Mouse (Mus musculus) Patski (cell line): ENCODE measurements at regions not wholly inside any gene's neighbourhood (a gene's known extent, or its start where the extent isn't known, plus 50 kb on each side); places are given as distances from the start of the nearest gene placed in this dataset.
A peak's percentile ranks its signal among the peaks of the same experiment; 100 is the strongest.

Source experiments
- ATAC-seq: fragments of 100-300 bp; one replicate; pipeline ENCODE4 v1.8.0; 2021
- CTCF ChIA-PET: fragments of 350-600 bp; sonication (Branson Sonifier 250); formaldehyde crosslinking; loops from one replicate; lab custom pipeline; 2022; ENCODE audit warnings: inconsistent platforms; lab: Charles Lee
- POLR2A ChIA-PET: fragments of 350-600 bp; sonication (Branson Sonifier 250); formaldehyde crosslinking; loops from one replicate; lab custom pipeline; 2022; ENCODE audit warnings: antibody characterized with exemption, inconsistent platforms; lab: Charles Lee
- DNase-seq: peaks from one replicate; pipeline ENCODE4 v3.0.0-alpha.2; 2011; ENCODE audit warnings: low read depth, low spot score
- H3K27me3 ChIP-seq: fragments of 371-371 bp; one replicate; pipeline ENCODE4 v1.5.1; 2021
- CTCF ChIP-seq: fragments of 100-300 bp; IDR thresholded peaks from one replicate; pipeline ENCODE4 v1.5.1; 2021
- in situ Hi-C: fragments of 300-500 bp; cut with MboI; formaldehyde crosslinking; loops from 3 replicates; pipeline ENCODE4 v1.11.1; 2018; ENCODE audit warnings: low pct_unique_long_range_greater_than_20kb, mixed read lengths

DNA sequence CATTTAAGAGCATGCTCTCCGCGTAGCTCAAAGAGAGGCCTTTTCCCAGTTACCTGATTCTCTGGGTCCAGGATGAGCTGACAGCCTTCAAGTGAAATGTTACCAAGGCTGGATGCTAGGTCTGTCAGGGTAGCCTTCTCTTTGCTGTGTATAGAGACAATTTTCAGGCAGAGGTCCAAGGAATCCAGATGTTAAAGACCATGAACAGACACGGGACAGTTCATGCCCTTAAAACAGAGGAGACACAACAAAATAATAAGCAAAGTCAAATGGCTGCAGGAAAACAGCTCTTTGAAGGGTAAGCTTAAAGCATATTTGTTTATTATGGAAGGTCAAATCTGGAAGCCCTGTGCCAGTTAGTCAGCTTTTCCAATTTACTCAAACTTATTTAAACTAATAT is 352.8 kb downstream of the Rnd3 start:
- H3K27me3 ChIP-seq, result no peaks in the 10 kb centered on the region
- in situ Hi-C loops, result no loop called here
- TF ChIP-seq CTCF, result no peak
- no peak for ATAC-seq
- POLR2A ChIA-PET, result interaction anchor here (0.6 kb wide), 1 partner anchor 17 kb away, joined by 3 read pairs; no protein-coding TSS in a partner anchor
- no peak for DNase-seq
- CTCF ChIA-PET, result no interaction called here

DNA sequence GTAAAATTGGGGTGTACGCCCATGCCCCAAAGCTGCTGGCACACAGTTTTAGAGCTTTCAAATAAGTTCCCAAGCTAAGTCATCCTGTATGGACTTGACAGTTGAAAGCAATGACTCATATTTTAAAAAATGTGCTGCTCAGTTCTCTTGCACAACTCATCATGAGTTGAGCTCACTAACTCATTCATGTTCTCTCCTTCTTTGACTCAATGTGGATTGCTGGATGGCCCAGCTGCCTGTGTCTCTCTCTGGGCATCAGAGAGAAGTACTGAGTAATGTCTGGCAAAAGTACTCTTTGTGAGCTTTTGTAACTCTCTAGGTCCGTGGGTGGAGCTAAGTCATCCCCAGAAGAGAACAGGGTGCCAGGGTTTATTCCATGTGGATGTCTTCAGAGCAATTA is 355.3 kb downstream of the Rnd3 start:
- DNase-seq (no peak), ATAC-seq (peak; percentile 51)
- ChIA-PET POLR2A (no interaction called here), CTCF (interaction anchor here (1.0 kb wide), 1 partner anchor 51 kb away, joined by 3 read pairs; no protein-coding TSS in a partner anchor)
- in situ Hi-C loops, result no loop called here
- H3K27me3 ChIP-seq, result no peaks in the 10 kb centered on the region
- no peak for TF ChIP-seq CTCF

DNA sequence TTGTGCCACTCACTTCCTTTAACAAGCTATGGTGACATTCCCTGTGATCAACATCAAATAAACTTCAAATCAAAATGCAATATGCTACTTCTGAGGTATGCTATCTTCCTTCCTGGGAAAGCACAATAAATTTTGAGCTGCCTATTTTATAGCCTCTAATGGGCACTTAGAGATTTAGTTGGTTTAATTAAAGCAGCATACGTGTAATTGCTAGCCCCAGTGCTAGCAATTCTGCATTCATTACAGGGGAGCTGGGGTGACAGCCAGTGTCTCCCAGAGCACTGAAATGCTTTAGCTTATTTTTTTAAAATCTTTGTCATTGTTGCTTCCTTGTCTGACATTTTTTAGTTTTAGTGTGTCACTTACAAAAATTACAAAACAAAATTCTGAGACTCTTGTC is 355.8 kb downstream of the Rnd3 start:
- TF ChIP-seq CTCF, result no peak
- in situ Hi-C loops, result no loop called here

DNA sequence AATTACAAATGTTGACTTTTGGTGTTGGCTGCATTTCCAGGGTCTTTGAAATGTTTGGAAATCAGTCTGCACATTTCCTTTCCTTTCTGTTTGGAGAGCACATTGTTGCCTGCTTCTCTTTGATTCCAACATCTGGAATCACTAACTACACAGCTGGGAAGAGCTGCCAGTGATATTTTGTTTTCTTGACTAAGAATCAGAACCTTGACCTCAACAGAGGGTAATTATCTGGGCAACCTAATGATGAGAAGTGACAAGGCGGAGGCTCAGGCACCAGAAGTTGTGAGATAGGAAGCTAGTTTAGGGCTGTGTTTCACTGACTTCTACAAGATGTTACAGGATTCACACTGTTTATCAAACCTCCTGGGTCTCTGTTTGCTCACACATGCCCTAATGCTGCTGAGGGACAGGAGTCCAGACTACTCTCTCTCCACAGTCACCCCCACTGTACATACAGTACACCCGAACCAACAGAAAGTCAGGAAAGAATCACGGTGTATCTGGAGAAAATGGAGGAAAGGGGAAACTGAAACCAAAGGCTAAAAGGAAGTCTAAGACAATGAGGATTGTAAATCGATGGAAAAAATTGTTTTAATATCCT is 359.8 kb downstream of the Rnd3 start:
- no peak for DNase-seq
- POLR2A ChIA-PET, result no interaction called here
- no peak for ATAC-seq

More for the DNA sequence above, 355.8 kb downstream of the Rnd3 start:
- no peak for DNase-seq
- H3K27me3 ChIP-seq, result no peaks in the 10 kb centered on the region
- ATAC-seq, result no peak
- ChIA-PET POLR2A (no interaction called here), CTCF (interaction anchor here (1.0 kb wide), 1 partner anchor 50 kb away, joined by 3 read pairs; no protein-coding TSS in a partner anchor)

DNA sequence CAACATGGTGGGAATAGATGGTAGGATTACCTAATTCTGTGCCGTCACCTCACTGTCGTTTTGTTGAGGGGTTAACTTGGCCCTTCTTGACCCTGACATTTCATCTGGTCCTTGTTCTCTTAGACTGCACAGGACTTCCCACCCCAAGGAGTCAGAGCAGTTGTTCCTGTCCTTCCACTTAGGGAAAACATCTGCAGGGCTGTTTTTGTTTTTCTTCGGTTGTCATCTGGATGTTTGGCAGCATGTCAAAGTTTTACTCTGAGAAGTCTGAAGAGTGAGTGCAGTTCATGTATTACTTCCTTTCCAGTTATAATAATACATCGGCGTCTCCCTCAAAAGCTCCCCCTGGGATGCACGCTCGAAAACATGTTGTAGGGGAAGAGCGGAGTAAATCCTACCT is 376.8 kb downstream of the Rnd3 start:
- CTCF ChIA-PET, result no interaction called here
- H3K27me3 ChIP-seq, result no peaks in the 10 kb centered on the region
- POLR2A ChIA-PET, result no interaction called here
- no peak for TF ChIP-seq CTCF
- no peak for DNase-seq
- ATAC-seq, result no peak
- in situ Hi-C loops, result no loop called here

More for the DNA sequence above, 359.8 kb downstream of the Rnd3 start:
- TF ChIP-seq CTCF, result no peak
- in situ Hi-C loops, result no loop called here
- no peaks in the 10 kb centered on the region for H3K27me3 ChIP-seq
- CTCF ChIA-PET, result no interaction called here

DNA sequence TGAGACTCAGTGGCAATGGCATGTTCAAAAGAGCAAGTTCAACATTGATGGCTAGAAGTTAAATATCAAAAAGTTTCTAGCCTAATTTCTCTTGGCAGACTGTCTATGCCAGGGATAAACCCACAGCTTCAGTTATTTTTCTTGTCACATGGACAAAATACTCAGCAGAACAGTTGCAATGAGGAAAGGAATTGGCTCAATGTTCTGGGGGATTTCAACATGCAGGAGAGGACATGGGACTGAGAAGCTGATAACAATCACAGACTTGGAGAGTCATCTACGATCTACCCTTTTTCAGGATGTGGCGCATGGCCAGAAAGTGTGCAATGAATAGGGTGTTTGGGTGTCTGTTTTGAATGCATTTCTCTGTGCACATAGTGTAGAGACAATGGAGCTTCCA is 389.9 kb downstream of the Rnd3 start:
- POLR2A ChIA-PET, result no interaction called here

DNA sequence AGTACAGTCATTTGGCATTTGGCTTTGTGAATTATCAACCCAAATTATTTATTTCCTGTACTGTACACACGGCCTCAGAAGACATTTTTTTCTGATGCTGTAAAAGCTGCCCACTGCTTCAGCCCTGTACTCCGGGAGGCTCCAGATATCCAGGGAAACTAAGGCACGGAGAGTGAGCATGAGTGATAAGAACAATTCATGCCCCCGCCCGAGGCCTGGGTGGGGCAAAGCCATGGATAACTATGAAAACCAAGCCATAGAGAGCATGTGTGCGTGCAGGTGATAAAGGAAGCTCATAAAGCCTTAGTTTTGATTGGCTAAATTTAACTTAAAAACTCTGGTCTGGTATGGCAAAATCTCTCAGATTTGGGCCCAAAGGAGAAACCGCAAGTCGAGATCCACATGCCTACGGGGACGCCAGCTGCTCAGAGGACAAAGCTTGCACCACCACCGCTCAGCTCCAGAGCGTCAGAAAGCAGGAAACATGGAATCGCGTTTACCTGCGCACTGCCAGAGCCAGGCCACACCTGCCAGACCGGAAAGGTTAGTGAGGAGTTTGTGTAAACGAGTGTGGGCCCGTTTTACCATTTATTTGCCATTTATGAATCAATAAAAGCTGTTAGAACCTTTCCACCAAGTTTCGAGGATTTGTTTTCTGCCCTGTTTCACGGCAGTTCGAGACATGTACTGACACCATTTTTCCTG is 390.9 kb downstream of the Rnd3 start:
- ChIA-PET CTCF (no interaction called here), POLR2A (no interaction called here)
- in situ Hi-C loops, result no loop called here
- no peaks in the 10 kb centered on the region for H3K27me3 ChIP-seq
- DNase-seq (no peak), ATAC-seq (no peak)
- TF ChIP-seq CTCF, result no peak

More for the DNA sequence above, 389.9 kb downstream of the Rnd3 start:
- in situ Hi-C loops, result no loop called here
- TF ChIP-seq CTCF, result no peak
- CTCF ChIA-PET, result no interaction called here
- no peak for DNase-seq
- ATAC-seq, result no peak
- no peaks in the 10 kb centered on the region for H3K27me3 ChIP-seq

DNA sequence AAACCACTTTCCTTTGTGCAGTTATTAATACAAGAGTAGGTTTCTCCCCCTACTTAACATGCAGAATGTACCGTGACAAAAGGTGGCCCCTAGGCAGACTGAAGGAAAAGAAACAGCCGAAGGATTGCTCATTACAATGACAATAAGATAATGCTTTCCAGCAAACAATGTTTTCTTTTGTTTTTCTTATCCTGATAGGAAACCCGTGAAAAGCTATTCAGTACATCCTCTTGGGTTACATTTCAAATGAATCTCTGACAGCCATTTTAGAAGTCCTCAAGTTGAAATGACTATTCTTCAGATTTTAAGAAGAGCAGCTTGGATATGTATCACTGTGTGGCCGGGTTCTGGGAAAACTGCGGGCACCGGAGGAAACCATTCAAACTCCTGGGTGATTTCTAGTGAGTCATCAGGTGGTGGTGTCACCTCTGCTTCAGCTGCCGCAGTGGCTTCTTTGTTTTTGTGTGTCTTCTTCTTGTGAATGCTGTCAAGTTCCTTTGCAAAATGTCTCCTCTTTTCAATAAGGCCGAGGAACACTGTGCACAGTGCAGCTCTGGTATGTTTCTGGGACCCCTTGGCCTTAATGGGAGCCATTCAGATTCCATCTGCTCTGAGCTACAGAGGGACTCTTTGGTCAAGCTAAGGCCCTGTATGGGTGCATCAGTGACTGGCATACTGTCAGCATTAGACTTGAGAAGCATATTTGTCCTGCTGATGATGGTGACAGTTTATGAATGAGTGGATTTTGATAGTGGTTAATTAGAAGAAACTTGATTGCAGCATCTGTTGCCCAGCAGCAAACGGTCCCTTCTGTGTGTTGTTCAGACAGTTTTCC is 393.1 kb downstream of the Rnd3 start:
- ChIA-PET POLR2A (interaction anchor here (0.8 kb wide), 1 partner anchor 25 kb away, joined by 3 read pairs; no protein-coding TSS in a partner anchor), CTCF (no interaction called here)
- DNase-seq (no peak), ATAC-seq (no peak)
- H3K27me3 ChIP-seq, result no peaks in the 10 kb centered on the region
- in situ Hi-C loops, result no loop called here
- TF ChIP-seq CTCF, result no peak

DNA sequence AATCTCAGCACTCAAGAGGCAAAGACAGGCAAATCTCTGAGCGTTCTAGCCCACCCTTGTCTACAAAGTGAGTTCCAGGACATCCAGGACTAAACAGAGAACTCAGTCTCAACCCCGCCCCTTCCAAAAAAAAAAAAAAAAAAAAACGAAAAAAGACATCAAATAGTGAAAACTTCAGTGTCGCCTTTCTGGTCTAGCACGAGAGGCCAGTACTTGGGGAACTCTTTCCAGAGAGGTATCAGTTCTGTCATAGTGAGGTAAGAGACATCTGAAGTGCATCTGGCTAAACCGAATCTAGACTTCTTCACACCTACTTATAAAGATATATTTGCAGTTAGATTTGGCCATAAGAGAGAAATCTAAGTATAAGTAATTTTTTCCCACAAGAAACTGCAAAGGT is 393.8 kb downstream of the Rnd3 start:
- ATAC-seq (no peak), DNase-seq (no peak)
- H3K27me3 ChIP-seq, result no peaks in the 10 kb centered on the region
- ChIA-PET CTCF (no interaction called here), POLR2A (no interaction called here)
- TF ChIP-seq CTCF, result no peak
- in situ Hi-C loops, result no loop called here

DNA sequence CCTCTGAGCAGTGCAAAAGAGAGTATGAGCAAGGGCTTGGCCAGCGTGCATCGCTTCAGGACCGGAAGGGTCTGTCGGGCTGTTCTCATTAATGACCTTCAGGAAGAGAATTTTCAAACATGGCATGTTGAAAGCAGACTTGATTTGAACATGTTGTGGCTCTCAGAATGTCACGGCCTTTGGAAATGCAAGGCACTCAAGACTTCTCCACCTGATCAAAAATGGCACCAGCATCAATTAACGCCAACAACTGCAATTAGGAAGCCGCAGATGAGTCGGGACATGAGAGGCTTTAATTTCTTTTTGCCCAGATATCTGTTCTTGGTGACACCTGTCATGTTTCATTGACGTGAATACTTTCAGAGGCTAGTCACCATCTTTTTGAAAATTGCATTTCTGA is 396.5 kb downstream of the Rnd3 start:
- in situ Hi-C loops, result no loop called here
- no peak for DNase-seq
- ATAC-seq, result no peak
- POLR2A ChIA-PET, result no interaction called here
- no peaks in the 10 kb centered on the region for H3K27me3 ChIP-seq
- TF ChIP-seq CTCF, result no peak
- CTCF ChIA-PET, result no interaction called here

DNA sequence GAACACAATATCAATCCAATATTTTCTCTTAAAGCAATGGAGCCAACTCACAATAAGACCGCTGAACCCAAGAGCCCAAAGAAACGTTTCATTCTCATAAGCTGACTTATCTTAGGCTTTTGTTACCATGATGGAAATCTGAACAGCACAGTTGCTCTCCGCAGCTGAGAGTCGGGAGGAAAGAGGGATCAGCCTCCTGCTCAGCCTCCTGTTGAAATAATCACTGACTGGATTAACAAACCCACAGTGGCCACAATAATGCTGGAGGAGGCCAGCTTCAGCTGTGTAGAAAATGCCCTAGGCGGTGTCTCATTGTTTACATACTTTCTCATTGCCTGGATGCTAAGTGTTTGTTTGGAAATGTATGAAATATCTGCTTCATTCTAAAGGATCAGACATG is 398.1 kb downstream of the Rnd3 start:
- in situ Hi-C loops, result no loop called here
- no peak for DNase-seq
- no peak for ATAC-seq
- no peaks in the 10 kb centered on the region for H3K27me3 ChIP-seq
- CTCF ChIA-PET, result no interaction called here
- POLR2A ChIA-PET, result no interaction called here
- no peak for TF ChIP-seq CTCF
